Mouse (Mus musculus): ENCODE measurements around the gene AW209491.

The AW209491 gene

GRCm38 (mm10) chr13:14629726-14630641, at the start of gene AW209491:
Gene AW209491 (plus strand): TSS chr13:14630154.
- DNase-seq = peak; percentile 96

DNA sequence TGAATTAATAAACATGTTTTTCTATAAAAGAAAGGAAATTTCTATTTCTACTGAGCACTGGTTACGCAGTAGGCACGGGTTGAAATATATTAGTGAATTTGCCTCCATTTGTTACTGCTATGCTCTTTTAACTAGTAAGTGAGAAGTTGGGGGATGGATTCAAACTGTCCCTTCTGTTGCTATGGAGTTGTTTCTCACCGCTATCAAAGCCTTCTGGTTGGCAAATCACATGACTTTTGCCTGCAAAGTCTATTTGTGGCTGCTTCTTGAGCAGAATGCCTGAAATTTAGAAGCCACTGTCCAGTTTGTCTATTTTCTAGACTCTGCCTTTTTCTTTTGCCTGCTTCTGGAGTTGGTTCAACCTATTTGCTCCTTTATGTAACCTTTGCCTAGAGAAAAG, 49.6 kb upstream of the AW209491 start:
- no peak for DNase-seq

- no peak for DNase-seq
Measured at GRCm38 (mm10) chr13:14602744-14603143, 27.2 kb upstream of the AW209491 start.

DNA sequence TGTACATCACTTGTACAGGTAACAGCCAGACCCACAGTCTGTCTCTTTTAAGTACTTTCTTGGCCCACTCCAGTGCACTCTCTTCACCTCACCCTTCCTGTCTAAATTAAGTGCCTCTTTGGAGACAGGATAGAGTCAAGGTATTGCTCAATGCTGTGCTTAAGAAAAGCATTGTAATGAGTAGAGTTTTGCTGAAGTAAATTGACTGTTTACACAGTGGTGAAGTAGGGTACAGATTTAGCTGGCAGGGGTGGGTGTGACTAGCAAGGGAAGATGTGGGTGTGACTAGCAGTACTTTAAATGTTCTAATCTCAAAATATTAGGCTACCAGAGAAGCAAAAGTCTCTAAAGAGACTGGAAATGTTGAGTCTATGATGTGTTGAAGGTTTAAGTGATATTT, 22.3 kb upstream of the AW209491 start:
- DNase-seq = no peak

GRCm38 (mm10) chr13:14612463-14612862, 17.5 kb upstream of the AW209491 start:
- DNase-seq = peak in 1 of 2 experiments; percentile 9

DNA sequence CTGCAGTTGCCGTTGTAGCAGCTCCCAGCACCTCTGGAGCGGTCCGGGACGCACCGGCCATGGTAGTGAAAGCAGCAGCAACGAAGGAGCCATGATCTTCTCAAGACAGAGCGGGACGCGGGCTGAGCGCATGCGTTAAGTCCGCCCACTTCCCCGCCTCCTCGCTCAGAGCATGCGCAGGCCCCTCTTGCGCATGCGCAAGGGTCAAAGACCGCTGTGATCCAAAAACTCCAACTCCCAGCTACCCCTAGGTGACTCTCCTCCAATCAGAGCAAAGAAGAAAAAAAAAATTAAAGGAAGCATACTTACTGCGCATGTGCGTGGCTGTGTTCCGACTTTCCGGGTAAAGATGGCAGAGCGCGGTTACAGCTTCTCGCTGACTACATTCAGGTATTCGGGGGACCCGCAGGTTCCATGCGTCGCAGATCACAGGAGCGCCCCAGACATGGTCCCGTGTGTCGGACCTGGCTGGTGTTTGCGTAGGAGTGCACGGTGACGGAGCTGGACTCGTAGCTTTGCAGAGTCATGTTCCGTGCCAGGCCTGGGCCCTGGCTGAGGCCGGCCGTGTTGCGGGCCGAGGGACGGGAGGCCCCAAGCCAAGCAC, 16.9 kb upstream of the AW209491 start, which contains the start of the genes Mrpl32 and Psma2:
Gene Mrpl32 (minus strand): TSS at position 240 of the 604 bp plus-strand sequence.
Gene Psma2 (plus strand): TSS at position 315 of the 604 bp plus-strand sequence.
- DNase-seq = peak; percentile 97 to 98

DNA sequence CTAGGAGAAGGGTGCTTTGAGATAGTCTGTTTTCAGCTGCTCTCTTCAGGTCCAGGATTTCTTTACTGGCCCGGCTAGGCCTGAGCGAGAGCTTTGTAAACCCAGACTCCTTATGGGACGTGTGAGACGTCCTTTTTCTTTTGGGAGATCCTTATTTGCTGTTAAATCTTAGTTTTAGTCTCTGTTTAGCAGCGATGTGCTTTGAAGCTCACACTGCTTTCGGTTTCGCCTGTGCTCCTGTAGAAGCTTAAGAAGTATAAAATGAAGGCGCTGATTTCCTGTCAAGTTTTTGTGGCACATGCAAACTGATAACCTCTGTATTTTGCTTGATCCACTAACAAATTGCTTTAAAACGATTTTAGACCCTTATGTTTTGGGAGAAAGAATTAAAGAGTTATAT, 16.4 kb upstream of the AW209491 start:
- no peak for DNase-seq

DNA sequence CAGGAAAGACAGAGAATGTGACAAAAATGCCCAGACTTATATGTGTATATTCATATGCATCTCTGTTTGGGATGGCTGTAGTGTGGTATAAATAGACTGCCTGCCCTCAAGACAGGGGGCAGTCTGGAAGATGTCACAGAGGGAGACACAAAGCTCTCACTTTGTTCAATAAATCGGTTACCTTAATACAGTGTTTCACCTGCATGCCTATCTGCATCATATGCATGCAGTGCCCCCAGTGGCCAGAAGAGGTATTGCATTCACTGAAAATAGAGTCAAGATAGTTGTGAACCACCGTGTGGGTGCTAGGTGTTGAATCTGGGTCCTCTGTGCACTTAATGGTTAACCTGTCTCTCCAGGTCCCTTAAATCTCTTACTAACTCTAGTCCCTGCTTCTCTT, 11.2 kb upstream of the AW209491 start:
- DNase-seq = peak; percentile 86 to 89

DNA sequence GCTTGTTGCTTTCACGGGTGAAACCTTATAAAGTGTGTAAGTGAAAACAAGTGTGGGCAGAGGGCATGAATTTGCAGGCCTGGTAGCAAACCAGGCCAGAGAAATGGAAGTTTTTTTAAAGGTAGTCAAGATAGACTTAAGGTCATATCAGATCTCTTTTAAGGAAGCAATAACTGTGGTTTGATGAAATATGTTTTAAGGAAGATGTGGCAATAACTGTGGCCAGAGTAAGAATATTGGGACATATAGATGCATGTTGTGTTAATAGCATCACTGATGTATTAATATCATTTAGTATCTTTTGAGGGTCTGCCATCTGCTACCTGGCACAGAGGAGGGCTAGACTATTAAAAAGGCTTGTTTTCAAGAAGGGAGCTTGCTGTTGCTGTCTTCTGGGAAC, 10.0 kb downstream of the AW209491 start:
- no peak for DNase-seq

DNA sequence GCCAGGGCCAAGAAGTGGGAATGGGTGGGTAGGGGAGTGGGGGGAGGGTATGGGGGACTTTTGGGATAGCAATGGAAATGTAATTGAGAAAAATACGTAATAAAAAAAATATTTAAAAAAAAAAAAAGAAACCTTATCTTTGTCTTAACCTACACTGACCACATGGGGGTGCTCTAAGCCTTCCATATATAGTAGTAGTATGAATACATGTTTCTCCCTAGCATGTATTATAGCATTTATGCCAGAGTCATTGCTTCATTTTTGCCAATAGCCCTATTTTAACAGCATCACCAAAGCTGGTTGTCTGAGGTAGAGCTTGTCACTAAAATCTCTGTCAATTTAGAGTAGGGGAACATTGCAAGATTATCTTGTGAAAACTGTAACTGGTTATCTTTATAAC, 19.3 kb downstream of the AW209491 start:
- DNase-seq = peak; percentile 62 to 78

- DNase-seq = no peak
Measured at GRCm38 (mm10) chr13:14667107-14667506, 37.2 kb downstream of the AW209491 start.

GRCm38 (mm10) chr13:14670342-14670741, 40.4 kb downstream of the AW209491 start:
- DNase-seq = peak; percentile 53 to 69
